Comparison of ENCODE assay signal across 21 mouse cellular contexts in genomic region chr2:142668426-142668825, GRCm38 (mm10).
DNase-seq lines count a peak whose midpoint lies in the region; ATAC-seq lines count a peak whose summit lies in the region.
"Had no signal": no experiment of that assay in that cellular context is flagged by ENCODE, and none has a peak within 500 bp of the region (broad histone marks: within the 10 kb centered on the region; RNA-seq: fewer than 3 reads in every experiment).

No protein-coding gene starts in this region.

- ATAC-seq in frontal cortex, adult (ENCODE audit: low TSS enrichment) = peak; percentile 91
- ATAC-seq: activated CD4-positive, CD25-positive, alpha-beta regulatory T cell, adult 4 months; CD4-positive, CD25-positive, alpha-beta regulatory T cell, adult 4 months; Patski had no signal

- no peak for DNase-seq in frontal cortex, postnatal 36 days (ENCODE audit: low spot score in 2 of 2)
- peak; percentile 21 for DNase-seq in heart, adult 11 months
- DNase-seq in heart, postnatal 25 days (ENCODE audit: low spot score) = no peak
- peak; percentile 54 for DNase-seq in brain, adult 2 months (ENCODE audit: low read depth, low spot score)
- peak; percentile 58 for DNase-seq in telencephalon, adult 2 months (ENCODE audit: low read depth, low spot score)
- DNase-seq in left cerebral cortex, adult 18-20 months (ENCODE audit: low spot score in 2 of 2) = no peak
- no peak for DNase-seq in cerebellum, adult 9-10 months
- DNase-seq: adrenal gland, adult 2 months; adrenal gland, adult 8-10 months; adrenal gland, postnatal 10 days; adrenal gland, postnatal 14 days; adrenal gland, postnatal 25 days; adrenal gland, postnatal 36 days; B cell, adult 2 months; cerebellum, adult 11 months; cerebellum, adult 11-12 months; cerebellum, adult 18-20 months had no signal

- intact Hi-C loops in heart, postnatal 25 days (cut with DNase I) = no loop called here

Comparison
In these comparisons a context has a peak if more than half of its experiments do, and no peak if none do; other contexts are left out.
1. DNase-seq: peak in heart, adult 11 months (single experiment), brain, adult 2 months (single experiment) and telencephalon, adult 2 months (single experiment); none in frontal cortex, postnatal 36 days (0 of 2), heart, postnatal 25 days (single experiment), left cerebral cortex, adult 18-20 months (0 of 2) and cerebellum, adult 9-10 months (single experiment).